ENCODE assay signal across 16 mouse cellular contexts in genomic region chr10:99168404-99168803, GRCm38 (mm10). TPM values are rescaled to one million over a fixed set of nuclear protein-coding genes. Genes with fewer than 3 reads are reported as not detected.
DNase-seq lines count a peak whose midpoint lies in the region; TF ChIP-seq lines count a peak whose summit lies in the region.
"Had no signal": no experiment of that assay in that cellular context is flagged by ENCODE, and none has a peak within 500 bp of the region (broad histone marks: within the 10 kb centered on the region; RNA-seq: fewer than 3 reads in every experiment).

No protein-coding gene starts in this region.

- TF ChIP-seq POLR2A in lung, adult 2 months (IDR thresholded peaks at IDR 0.05; ENCODE audit: borderline replicate concordance, extremely low read depth, low read depth, low read length) = no peak

- intact Hi-C loops in heart, postnatal 25 days (cut with DNase I) = loop anchor here (2.0 to 5.0 kb wide), 4 partner anchors 92 to 364 kb away; no protein-coding TSS in a partner anchor

- no peak overlapping the region for H3K4me3 ChIP-seq in lung, adult 2 months (replicated peaks; ENCODE audit: extremely low read depth, low read depth, low read length)
- H3K4me3 ChIP-seq: forebrain, embryonic 13.5 days; heart, embryonic 10.5 days; liver, embryonic 13.5 days; midbrain, embryonic 13.5 days; neural tube, embryonic 12.5 days had no signal

- H3K4me1 ChIP-seq in lung, adult 2 months (ENCODE audit: control insufficient read depth, insufficient read depth, low read length) = peaks cover 37% of the 10 kb centered on the region

- DNase-seq in adrenal gland, postnatal 14 days = peak; percentile 39
- no peak for DNase-seq in adrenal gland, adult (ENCODE audit: inconsistent age in 2 of 2, low spot score in 1 of 2)
- peak; percentile 49 for DNase-seq in heart, postnatal 4 days
- DNase-seq in heart, postnatal 25 days (ENCODE audit: low spot score) = no peak
- no peak for DNase-seq in lung, adult 2 months
- no peak for DNase-seq in lung, postnatal 14 days
- DNase-seq in lung, postnatal 10 days = peak; percentile 62
- DNase-seq in adrenal gland, postnatal 36 days = no peak
- DNase-seq: layer of hippocampus, postnatal 36 days; liver, embryonic 13.5 days had no signal

- peak; percentile 31 for TF ChIP-seq CTCF in lung, adult 2 months (IDR thresholded peaks at IDR 0.05; ENCODE audit: insufficient read depth, low read length)

- 58% methylated on average over 6 of the region's 6 CpGs for WGBS in lung, adult 2 months

RNA-seq across cellular contexts. Expression of gene Phxr2, which starts 42.3 kb away (rescaled TPM):
- not detected in 2 replicates for total RNA-seq in adrenal gland, postnatal 14 days (2021)
- total RNA-seq in heart, postnatal 4 days (2021) = not detected
- not detected for total RNA-seq in heart, postnatal 25 days (2021)
- polyA plus RNA-seq in lung, adult 2 months (2012; rRNA removed) = not detected in 2 replicates
- not detected for total RNA-seq in adrenal gland, postnatal 36 days (2021)
- total RNA-seq: G1E; layer of hippocampus, postnatal 36 days had no signal
- polyA plus RNA-seq: embryonic facial prominence, embryonic 11.5 days; forebrain, embryonic 13.5 days; G1E; heart, embryonic 10.5 days; liver, embryonic 13.5 days; midbrain, embryonic 13.5 days had no signal

Comparison
In these comparisons a context has a peak if more than half of its experiments do, and no peak if none do; other contexts are left out.
1. DNase-seq: peak in adrenal gland, postnatal 14 days (single experiment), heart, postnatal 4 days (single experiment) and lung, postnatal 10 days (single experiment); none in adrenal gland, adult (0 of 2), heart, postnatal 25 days (single experiment), lung, adult 2 months (single experiment), lung, postnatal 14 days (single experiment) and adrenal gland, postnatal 36 days (0 of 2).